Mouse (Mus musculus) brain, embryonic 14.5 days (tissue): Measurements from ENCODE around the gene Plcd4. TPM values are rescaled to one million over a fixed set of nuclear protein-coding genes. Genes with fewer than 3 reads are reported as not detected.
A peak's percentile ranks its signal among the peaks of the same experiment; 100 is the strongest.

Experiments used
- DNase-seq: peaks from one replicate; pipeline ENCODE4 v3.0.0-alpha.2; 2011; ENCODE audit warnings: low read depth
- CTCF ChIP-seq: fragments of 200-500 bp; IDR thresholded peaks from 2 replicates; pipeline ENCODE4 v1.5.1; 2012; ENCODE audit warnings: inconsistent platforms, mild to moderate bottlenecking, moderate library complexity, borderline replicate concordance; ENCODE audit not compliant: insufficient read depth, insufficient read length; ENCODE audit errors: extremely low read depth
- POLR2A ChIP-seq: fragments of 200-500 bp; IDR thresholded peaks from 2 replicates; pipeline ENCODE4 v1.6.1; 2012; ENCODE audit warnings: mild to moderate bottlenecking, inconsistent platforms, borderline replicate concordance; ENCODE audit not compliant: poor library complexity, insufficient read depth, insufficient read length, severe bottlenecking; ENCODE audit errors: extremely low read depth
- polyA plus RNA-seq: library from polyadenylated mRNA; depleted of rRNA; stranded (reverse); fragments of >200 nt; gene quantifications from 2 replicates; pipeline ENCODE4 v1.2.3, GENCODE M21; 2012; rRNA removed

The Plcd4 gene
- polyA plus RNA-seq, 1 experiment: 3.8 TPM

GRCm38 (mm10) chr1:74565834-74566233, 23.1 kb downstream of the Plcd4 start:
- TF ChIP-seq POLR2A: no peak
- no peak for TF ChIP-seq CTCF
- DNase-seq: no peak

GRCm38 (mm10) chr1:74569739-74570719, 27.3 kb downstream of the Plcd4 start:
- TF ChIP-seq CTCF (no peak), POLR2A (no peak)

GRCm38 (mm10) chr1:74582621-74583020, 39.9 kb downstream of the Plcd4 start:
- DNase-seq: no peak

More at GRCm38 (mm10) chr1:74569739-74570719, 27.3 kb downstream of the Plcd4 start:
- DNase-seq: no peak

GRCm38 (mm10) chr1:74584616-74585398, 42.1 kb downstream of the Plcd4 start:
- TF ChIP-seq POLR2A (no peak), CTCF (no peak)

More at GRCm38 (mm10) chr1:74582621-74583020, 39.9 kb downstream of the Plcd4 start:
- TF ChIP-seq CTCF: no peak
- no peak for TF ChIP-seq POLR2A

GRCm38 (mm10) chr1:74587233-74587772, 44.6 kb downstream of the Plcd4 start:
- DNase-seq: no peak
- TF ChIP-seq CTCF: no peak
- no peak for TF ChIP-seq POLR2A

More at GRCm38 (mm10) chr1:74584616-74585398, 42.1 kb downstream of the Plcd4 start:
- no peak for DNase-seq

GRCm38 (mm10) chr1:74587773-74588445, 45.2 kb downstream of the Plcd4 start, which contains the start of the genes Zfp142 and Bcs1l:
Zfp142 (minus strand) TSS chr1:74588246.
Bcs1l (plus strand) TSS chr1:74588289.
- TF ChIP-seq CTCF (0 out of 2 replicates have a peak, but pooled peaks have one; percentile 0), POLR2A (peak; percentile 23; the same call in 1 of the 2 replicates)

GRCm38 (mm10) chr1:74594434-74594833, 51.7 kb downstream of the Plcd4 start:
- DNase-seq: no peak
- TF ChIP-seq CTCF: no peak
- no peak for TF ChIP-seq POLR2A

More at GRCm38 (mm10) chr1:74587773-74588445, 45.2 kb downstream of the Plcd4 start, which contains the start of the genes Zfp142 and Bcs1l:
- peak; percentile 100 for DNase-seq

GRCm38 (mm10) chr1:74600501-74601266, 58.0 kb downstream of the Plcd4 start:
- TF ChIP-seq CTCF (no peak), POLR2A (no peak)
- no peak for DNase-seq

- TF ChIP-seq POLR2A: peak; percentile 84; the same call in 1 of the 2 replicates
- no peak for TF ChIP-seq CTCF
- peak; percentile 97 for DNase-seq
Measured at GRCm38 (mm10) chr1:74601267-74601962, 58.7 kb downstream of the Plcd4 start, which contains the start of the genes Rnf25 and Stk36. Rnf25 (minus strand) TSS chr1:74601397. Stk36 (plus strand) TSS chr1:74601445.

Other genes with a start within 250 kb of the Plcd4 start
- 6.6 and 7.3 TPM in 2 replicates for gene Tmbim1, start 237.3 kb upstream of the Plcd4 start, polyA plus RNA-seq
- gene Catip, start 180.8 kb upstream of the Plcd4 start, polyA plus RNA-seq: 1.0 and 3.1 TPM in 2 replicates
- 3.2 and 4.0 TPM in 2 replicates for gene Slc11a1, start 167.7 kb upstream of the Plcd4 start, polyA plus RNA-seq
- 34.3 and 40.9 TPM in 2 replicates for gene Ctdsp1, start 151.4 kb upstream of the Plcd4 start, polyA plus RNA-seq
- 0.03 and 0.08 TPM in 2 replicates for gene Vil1, start 133.5 kb upstream of the Plcd4 start, polyA plus RNA-seq
- gene Cnot9, start 36.8 kb upstream of the Plcd4 start, polyA plus RNA-seq: 53.1 and 56.2 TPM in 2 replicates
- 12.0 and 15.5 TPM in 2 replicates for gene Usp37, start 1.4 kb downstream of the Plcd4 start, polyA plus RNA-seq
- 26.1 and 26.8 TPM in 2 replicates for gene Zfp142, start 45.4 kb downstream of the Plcd4 start, polyA plus RNA-seq
- gene Bcs1l, start 45.4 kb downstream of the Plcd4 start, polyA plus RNA-seq: 27.0 and 31.1 TPM in 2 replicates
- 115 and 142 TPM in 2 replicates for gene Rnf25, start 58.5 kb downstream of the Plcd4 start, polyA plus RNA-seq
- gene Stk36, start 58.6 kb downstream of the Plcd4 start, polyA plus RNA-seq: 29.7 and 31.2 TPM in 2 replicates
- 35.0 and 45.0 TPM in 2 replicates for gene Ttll4, start 118.9 kb downstream of the Plcd4 start, polyA plus RNA-seq
- 2.0 and 2.1 TPM in 2 replicates for gene Cyp27a1, start 170.7 kb downstream of the Plcd4 start, polyA plus RNA-seq
- gene Prkag3, start 206.3 kb downstream of the Plcd4 start, polyA plus RNA-seq: 0.09 and 0.10 TPM in 2 replicates
- 4.4 and 9.1 TPM in 2 replicates for gene Wnt6, start 229.0 kb downstream of the Plcd4 start, polyA plus RNA-seq
- 0.73 and 0.77 TPM in 2 replicates for gene Wnt10a, start 248.6 kb downstream of the Plcd4 start, polyA plus RNA-seq